Mouse (Mus musculus): ENCODE measurements around the gene Slc5a7. TPM values are rescaled to one million over a fixed set of nuclear protein-coding genes. Genes with fewer than 3 reads are reported as not detected.

Gene Slc5a7
- total RNA-seq (2014; rRNA removed; ENCODE audit: low replicate concordance): 0.39 and 1.7 TPM in 2 replicates
- polyA plus RNA-seq (2015; fragmentation: Nextera tagmentation; extraction: Ambion mirVana): 0.70 and 0.89 TPM in 2 replicates

- no peak within 1 kb of the TSS for H3K27ac ChIP-seq (ENCODE audit: low read depth)
- H3K36me3 ChIP-seq (replicated peaks; ENCODE audit: control insufficient read depth, insufficient read depth, low read length): no peaks in the 10 kb centered on the region
- no peaks in the 10 kb centered on the region for H3K9me3 ChIP-seq (replicated peaks; ENCODE audit: control insufficient read depth, low read length)
- WGBS: 61% methylated on average over 1 of the region's 1 CpGs
- H3K27me3 ChIP-seq (ENCODE audit: control insufficient read depth, insufficient read depth, low read length): no peaks in the 10 kb centered on the region
- DNase-seq (ENCODE audit: low spot score) (no peak), ATAC-seq (ENCODE audit: insufficient read depth, low read depth) (no peak)
- peak within 1 kb of the TSS; percentile 63 for H3K4me2 ChIP-seq (ENCODE audit: low read depth, low read length)
- H3K4me3 ChIP-seq (ENCODE audit: low read depth, low read length): peak within 1 kb of the TSS; percentile 39
- 0 out of 2 replicates have a peak within 1 kb of the TSS, but pooled peaks have one; percentile 12 for H3K9ac ChIP-seq (replicated peaks; ENCODE audit: low read depth, low read length)
- H3K4me1 ChIP-seq (ENCODE audit: control insufficient read depth, insufficient read depth): peaks cover 7% of the 10 kb centered on the region; the same call in 1 of the 2 replicates
- TF ChIP-seq CTCF (IDR thresholded peaks at IDR 0.05; ENCODE audit: low read depth) (no peak), EP300 (IDR thresholded peaks at IDR 0.05; ENCODE audit: low read depth) (no peak)
Measured at GRCm38 (mm10) chr17:54298934-54299333, at the start of gene Slc5a7. Slc5a7 (minus strand) TSS chr17:54299034.

- Histone ChIP-seq H3K4me1 (ENCODE audit: control insufficient read depth, insufficient read depth) (no peaks in the 10 kb centered on the region), H3K36me3 (replicated peaks; ENCODE audit: control insufficient read depth, insufficient read depth, low read length) (no peaks in the 10 kb centered on the region), H3K9ac (replicated peaks; ENCODE audit: low read depth, low read length) (no peak overlapping the region), H3K4me3 (ENCODE audit: low read depth, low read length) (no peak overlapping the region), H3K4me2 (ENCODE audit: low read depth, low read length) (no peak overlapping the region), H3K27me3 (ENCODE audit: control insufficient read depth, insufficient read depth, low read length) (no peaks in the 10 kb centered on the region), H3K9me3 (replicated peaks; ENCODE audit: control insufficient read depth, low read length) (no peaks in the 10 kb centered on the region), H3K27ac (ENCODE audit: low read depth) (no peak overlapping the region)
- DNase-seq (ENCODE audit: low spot score) (no peak), ATAC-seq (ENCODE audit: insufficient read depth, low read depth) (no peak)
- 53% methylated on average over 8 of the region's 8 CpGs for WGBS
- TF ChIP-seq CTCF (IDR thresholded peaks at IDR 0.05; ENCODE audit: low read depth) (no peak), EP300 (IDR thresholded peaks at IDR 0.05; ENCODE audit: low read depth) (no peak)
Measured at GRCm38 (mm10) chr17:54347672-54348071, 48.8 kb upstream of the Slc5a7 start.

GRCm38 (mm10) chr17:54343395-54343794, 44.6 kb upstream of the Slc5a7 start:
- Histone ChIP-seq H3K4me1 (ENCODE audit: control insufficient read depth, insufficient read depth) (no peaks in the 10 kb centered on the region), H3K27me3 (ENCODE audit: control insufficient read depth, insufficient read depth, low read length) (no peaks in the 10 kb centered on the region), H3K9me3 (replicated peaks; ENCODE audit: control insufficient read depth, low read length) (no peaks in the 10 kb centered on the region), H3K4me3 (ENCODE audit: low read depth, low read length) (no peak overlapping the region), H3K27ac (ENCODE audit: low read depth) (no peak overlapping the region), H3K36me3 (replicated peaks; ENCODE audit: control insufficient read depth, insufficient read depth, low read length) (no peaks in the 10 kb centered on the region), H3K4me2 (ENCODE audit: low read depth, low read length) (no peak overlapping the region), H3K9ac (replicated peaks; ENCODE audit: low read depth, low read length) (no peak overlapping the region)
- ATAC-seq (ENCODE audit: insufficient read depth, low read depth): no peak
- 21% methylated on average over 4 of the region's 4 CpGs for WGBS
- TF ChIP-seq EP300 (IDR thresholded peaks at IDR 0.05; ENCODE audit: low read depth) (no peak), CTCF (IDR thresholded peaks at IDR 0.05; ENCODE audit: low read depth) (peak; percentile 61)
- DNase-seq (ENCODE audit: low spot score): peak; percentile 25

- no peak for DNase-seq (ENCODE audit: low spot score)
- no peak for ATAC-seq (ENCODE audit: insufficient read depth, low read depth)
- peaks cover 7% of the 10 kb centered on the region; the same call in 1 of the 2 replicates for H3K4me1 ChIP-seq (ENCODE audit: control insufficient read depth, insufficient read depth)
- 3% methylated on average over 37 of the region's 37 CpGs for WGBS
- no peak for TF ChIP-seq EP300 (IDR thresholded peaks at IDR 0.05; ENCODE audit: low read depth)
- no peak for TF ChIP-seq CTCF (IDR thresholded peaks at IDR 0.05; ENCODE audit: low read depth)
- peak overlapping the region; percentile 63 for H3K4me2 ChIP-seq (ENCODE audit: low read depth, low read length)
- no peak overlapping the region for H3K27ac ChIP-seq (ENCODE audit: low read depth)
- no peaks in the 10 kb centered on the region for H3K9me3 ChIP-seq (replicated peaks; ENCODE audit: control insufficient read depth, low read length)
- H3K9ac ChIP-seq (replicated peaks; ENCODE audit: low read depth, low read length): 0 out of 2 replicates have a peak overlapping the region, but pooled peaks have one; percentile 12
- H3K4me3 ChIP-seq (ENCODE audit: low read depth, low read length): peak overlapping the region; percentile 39
- no peaks in the 10 kb centered on the region for H3K27me3 ChIP-seq (ENCODE audit: control insufficient read depth, insufficient read depth, low read length)
- no peaks in the 10 kb centered on the region for H3K36me3 ChIP-seq (replicated peaks; ENCODE audit: control insufficient read depth, insufficient read depth, low read length)
Measured at GRCm38 (mm10) chr17:54298232-54298924, 456 bp downstream of the Slc5a7 start.

GRCm38 (mm10) chr17:54250783-54251182, 48.1 kb downstream of the Slc5a7 start:
- no peak overlapping the region for H3K4me3 ChIP-seq (ENCODE audit: low read depth, low read length)
- DNase-seq (ENCODE audit: low spot score) (no peak), ATAC-seq (ENCODE audit: insufficient read depth, low read depth) (no peak)
- H3K4me1 ChIP-seq (ENCODE audit: control insufficient read depth, insufficient read depth): no peaks in the 10 kb centered on the region
- no peak for TF ChIP-seq EP300 (IDR thresholded peaks at IDR 0.05; ENCODE audit: low read depth)
- no peak for TF ChIP-seq CTCF (IDR thresholded peaks at IDR 0.05; ENCODE audit: low read depth)
- H3K9me3 ChIP-seq (replicated peaks; ENCODE audit: control insufficient read depth, low read length): no peaks in the 10 kb centered on the region
- no peak overlapping the region for H3K4me2 ChIP-seq (ENCODE audit: low read depth, low read length)
- no peak overlapping the region for H3K27ac ChIP-seq (ENCODE audit: low read depth)
- H3K36me3 ChIP-seq (replicated peaks; ENCODE audit: control insufficient read depth, insufficient read depth, low read length): no peaks in the 10 kb centered on the region
- no peaks in the 10 kb centered on the region for H3K27me3 ChIP-seq (ENCODE audit: control insufficient read depth, insufficient read depth, low read length)
- no peak overlapping the region for H3K9ac ChIP-seq (replicated peaks; ENCODE audit: low read depth, low read length)
